Mouse (Mus musculus) heart, embryonic 13.5 days (tissue): ENCODE results near the gene Bcl2l1. TPM values are rescaled to one million over a fixed set of nuclear protein-coding genes. Genes with fewer than 3 reads are reported as not detected.

Experiments used
- ATAC-seq: fragments of 200-750 bp; cut with Nextera tagmentation; 2 replicates; pipeline ENCODE4 v1.8.0; 2017; ENCODE audit warnings: moderate TSS enrichment; ENCODE audit not compliant: insufficient number of reproducible peaks, low FRiP score, low TSS enrichment; ENCODE audit errors: extremely low read depth
- H3K27ac ChIP-seq: fragments of 300-500 bp; sonication (generic); replicated peaks from 2 replicates; pipeline ENCODE4 v1.5.1; 2015; ENCODE audit warnings: moderate library complexity, mild to moderate bottlenecking, inconsistent platforms
- H3K27me3 ChIP-seq: fragments of 300-500 bp; sonication (generic); replicated peaks from 2 replicates; pipeline ENCODE4 v1.6.1; 2015; ENCODE audit warnings: mild to moderate bottlenecking, inconsistent platforms
- H3K36me3 ChIP-seq: fragments of 300-500 bp; sonication (generic); 2 replicates; pipeline ENCODE4 v1.6.1; 2015; ENCODE audit warnings: mild to moderate bottlenecking, inconsistent platforms
- H3K4me1 ChIP-seq: fragments of 300-500 bp; sonication (generic); 2 replicates; pipeline ENCODE4 v1.6.1; 2015; ENCODE audit warnings: inconsistent platforms
- H3K4me2 ChIP-seq: fragments of 300-500 bp; sonication (generic); 2 replicates; pipeline ENCODE4 v1.6.1; 2015; ENCODE audit warnings: inconsistent platforms, mild to moderate bottlenecking, moderate library complexity
- H3K4me3 ChIP-seq: fragments of 300-500 bp; sonication (generic); 2 replicates; pipeline ENCODE4 v1.5.1; 2015; ENCODE audit warnings: moderate library complexity, mild to moderate bottlenecking, inconsistent platforms
- H3K9ac ChIP-seq: fragments of 300-500 bp; sonication (generic); 2 replicates; pipeline ENCODE4 v1.6.1; 2015; ENCODE audit warnings: inconsistent platforms, mild to moderate bottlenecking, moderate library complexity
- H3K9me3 ChIP-seq: fragments of 300-500 bp; sonication (generic); 2 replicates; pipeline ENCODE4 v1.6.1; 2016; ENCODE audit warnings: inconsistent platforms
- WGBS: fragments of 180-500 bp; shearing (Covaris S2); methylation state at CpG from one replicate; pipeline ENCODE4 v1.1.7; 2015; ENCODE audit warnings: mixed read lengths; 5-methylcytosine and 5-hydroxymethylcytosine counted together
- polyA plus RNA-seq: library from polyadenylated mRNA; unstranded; fragments of >200 nt; fragmentation: Nextera tagmentation; extraction: Ambion mirVana; gene quantifications from 2 replicates; pipeline ENCODE4 v1.2.1, GENCODE M21; 2015

Bcl2l1 gene
- polyA plus RNA-seq, 1 experiment from 2014 or later: 62.8 TPM

- H3K4me2 ChIP-seq: peak overlapping the region; percentile 81
- H3K27ac ChIP-seq: no peak overlapping the region
- peaks cover 94% of the 10 kb centered on the region for H3K4me1 ChIP-seq
- no peaks in the 10 kb centered on the region for H3K27me3 ChIP-seq
- no peak for ATAC-seq
- no peaks in the 10 kb centered on the region for H3K9me3 ChIP-seq
- WGBS: 95% methylated on average over 1 of the region's 1 CpGs
- peaks cover 29% of the 10 kb centered on the region for H3K36me3 ChIP-seq
- H3K9ac ChIP-seq: no peak overlapping the region
- no peak overlapping the region for H3K4me3 ChIP-seq
These were observed 7.8 kb downstream of the Bcl2l1 start for GRCm38 (mm10) chr2:152823770-152824169.

- Histone ChIP-seq H3K9me3 (no peaks in the 10 kb centered on the region), H3K9ac (peak overlapping the region; percentile 40; the same call in 1 of the 2 replicates), H3K4me2 (peak overlapping the region; percentile 51)
These were observed 10.0 kb downstream of the Bcl2l1 start for GRCm38 (mm10) chr2:152821566-152821965.

GRCm38 (mm10) chr2:152821023-152821422 is 10.5 kb downstream of the Bcl2l1 start:
- 34% methylated on average over 5 of the region's 5 CpGs for WGBS
- Histone ChIP-seq H3K27me3 (no peaks in the 10 kb centered on the region), H3K4me3 (peak overlapping the region; percentile 0), H3K4me2 (peak overlapping the region; percentile 51), H3K4me1 (peaks cover 94% of the 10 kb centered on the region), H3K27ac (peak overlapping the region; percentile 86), H3K36me3 (peaks cover 19% of the 10 kb centered on the region), H3K9ac (peak overlapping the region; percentile 40), H3K9me3 (no peaks in the 10 kb centered on the region)
- no peak for ATAC-seq

More at GRCm38 (mm10) chr2:152821566-152821965, 10.0 kb downstream of the Bcl2l1 start:
- no peak overlapping the region for H3K4me3 ChIP-seq
- H3K27me3 ChIP-seq: no peaks in the 10 kb centered on the region
- peak overlapping the region; percentile 86 for H3K27ac ChIP-seq
- no peak for ATAC-seq
- H3K36me3 ChIP-seq: peaks cover 22% of the 10 kb centered on the region
- H3K4me1 ChIP-seq: peaks cover 94% of the 10 kb centered on the region

GRCm38 (mm10) chr2:152820369-152820768 is 11.2 kb downstream of the Bcl2l1 start:
- WGBS: 28% methylated on average over 2 of the region's 2 CpGs
- Histone ChIP-seq H3K4me1 (peaks cover 94% of the 10 kb centered on the region), H3K27me3 (no peaks in the 10 kb centered on the region), H3K36me3 (peaks cover 15% of the 10 kb centered on the region), H3K4me2 (peak overlapping the region; percentile 51), H3K4me3 (no peak overlapping the region), H3K9ac (peak overlapping the region; percentile 66), H3K9me3 (no peaks in the 10 kb centered on the region), H3K27ac (peak overlapping the region; percentile 86)
- no peak for ATAC-seq

GRCm38 (mm10) chr2:152819926-152820325 is 11.6 kb downstream of the Bcl2l1 start:
- no peak for ATAC-seq
- Histone ChIP-seq H3K36me3 (peaks cover 15% of the 10 kb centered on the region), H3K9ac (peak overlapping the region; percentile 66), H3K4me1 (peaks cover 94% of the 10 kb centered on the region), H3K4me3 (no peak overlapping the region), H3K9me3 (no peaks in the 10 kb centered on the region), H3K27me3 (no peaks in the 10 kb centered on the region), H3K27ac (peak overlapping the region; percentile 86), H3K4me2 (peak overlapping the region; percentile 51)
- 44% methylated on average over 4 of the region's 4 CpGs for WGBS

- Histone ChIP-seq H3K36me3 (peaks cover 15% of the 10 kb centered on the region), H3K27me3 (no peaks in the 10 kb centered on the region), H3K4me3 (no peak overlapping the region), H3K4me2 (peak overlapping the region; percentile 51), H3K9me3 (no peaks in the 10 kb centered on the region), H3K27ac (peak overlapping the region; percentile 86), H3K9ac (peak overlapping the region; percentile 66; the same call in 1 of the 2 replicates), H3K4me1 (peaks cover 93% of the 10 kb centered on the region)
- 95% methylated on average over 3 of the region's 3 CpGs for WGBS
- no peak for ATAC-seq
These were observed 12.4 kb downstream of the Bcl2l1 start for GRCm38 (mm10) chr2:152819097-152819624.

- H3K4me2 ChIP-seq: peak overlapping the region; percentile 51
- H3K4me1 ChIP-seq: peaks cover 94% of the 10 kb centered on the region
- H3K9ac ChIP-seq: peak overlapping the region; percentile 55
- H3K4me3 ChIP-seq: no peak overlapping the region; the same call in 1 of the 2 replicates
- H3K9me3 ChIP-seq: no peaks in the 10 kb centered on the region
- H3K27ac ChIP-seq: peak overlapping the region; percentile 86
- peaks cover 12% of the 10 kb centered on the region for H3K36me3 ChIP-seq
- WGBS: 87% methylated on average over 5 of the region's 5 CpGs
- no peaks in the 10 kb centered on the region for H3K27me3 ChIP-seq
- no peak for ATAC-seq
These were observed 12.8 kb downstream of the Bcl2l1 start for GRCm38 (mm10) chr2:152818679-152819078.

- ATAC-seq: peak; percentile 39; the same call in 1 of the 2 replicates
- H3K4me1 ChIP-seq: peaks cover 96% of the 10 kb centered on the region
- peak overlapping the region; percentile 55 for H3K9ac ChIP-seq
These were observed 13.8 kb downstream of the Bcl2l1 start for GRCm38 (mm10) chr2:152817596-152818291.

GRCm38 (mm10) chr2:152816657-152817348 is 14.7 kb downstream of the Bcl2l1 start:
- no peaks in the 10 kb centered on the region for H3K27me3 ChIP-seq
- H3K36me3 ChIP-seq: peaks cover 12% of the 10 kb centered on the region
- WGBS: 75% methylated on average over 3 of the region's 3 CpGs
- H3K4me2 ChIP-seq: peak overlapping the region; percentile 51
- peak overlapping the region; percentile 38; the same call in 1 of the 2 replicates for H3K9ac ChIP-seq
- H3K27ac ChIP-seq: peak overlapping the region; percentile 86
- no peaks in the 10 kb centered on the region for H3K9me3 ChIP-seq
- H3K4me3 ChIP-seq: no peak overlapping the region
- ATAC-seq: no peak
- H3K4me1 ChIP-seq: peaks cover 94% of the 10 kb centered on the region

More at GRCm38 (mm10) chr2:152817596-152818291, 13.8 kb downstream of the Bcl2l1 start:
- no peaks in the 10 kb centered on the region for H3K9me3 ChIP-seq
- H3K27me3 ChIP-seq: no peaks in the 10 kb centered on the region
- H3K36me3 ChIP-seq: peaks cover 12% of the 10 kb centered on the region
- H3K4me3 ChIP-seq: peak overlapping the region; percentile 17
- H3K27ac ChIP-seq: peak overlapping the region; percentile 86
- peak overlapping the region; percentile 51 for H3K4me2 ChIP-seq
- WGBS: 10% methylated on average over 6 of the region's 6 CpGs

GRCm38 (mm10) chr2:152815879-152816656 is 15.5 kb downstream of the Bcl2l1 start:
- peak overlapping the region; percentile 38; the same call in 1 of the 2 replicates for H3K9ac ChIP-seq
- peaks cover 12% of the 10 kb centered on the region for H3K36me3 ChIP-seq
- no peaks in the 10 kb centered on the region for H3K9me3 ChIP-seq
- ATAC-seq: no peak
- H3K27ac ChIP-seq: peak overlapping the region; percentile 86
- H3K4me3 ChIP-seq: no peak overlapping the region
- H3K4me1 ChIP-seq: peaks cover 94% of the 10 kb centered on the region
- peak overlapping the region; percentile 51 for H3K4me2 ChIP-seq
- H3K27me3 ChIP-seq: no peaks in the 10 kb centered on the region
- 64% methylated on average over 7 of the region's 7 CpGs for WGBS
